Mouse (Mus musculus): ENCODE measurements around the gene Trim65.

Trim65 gene

DNA sequence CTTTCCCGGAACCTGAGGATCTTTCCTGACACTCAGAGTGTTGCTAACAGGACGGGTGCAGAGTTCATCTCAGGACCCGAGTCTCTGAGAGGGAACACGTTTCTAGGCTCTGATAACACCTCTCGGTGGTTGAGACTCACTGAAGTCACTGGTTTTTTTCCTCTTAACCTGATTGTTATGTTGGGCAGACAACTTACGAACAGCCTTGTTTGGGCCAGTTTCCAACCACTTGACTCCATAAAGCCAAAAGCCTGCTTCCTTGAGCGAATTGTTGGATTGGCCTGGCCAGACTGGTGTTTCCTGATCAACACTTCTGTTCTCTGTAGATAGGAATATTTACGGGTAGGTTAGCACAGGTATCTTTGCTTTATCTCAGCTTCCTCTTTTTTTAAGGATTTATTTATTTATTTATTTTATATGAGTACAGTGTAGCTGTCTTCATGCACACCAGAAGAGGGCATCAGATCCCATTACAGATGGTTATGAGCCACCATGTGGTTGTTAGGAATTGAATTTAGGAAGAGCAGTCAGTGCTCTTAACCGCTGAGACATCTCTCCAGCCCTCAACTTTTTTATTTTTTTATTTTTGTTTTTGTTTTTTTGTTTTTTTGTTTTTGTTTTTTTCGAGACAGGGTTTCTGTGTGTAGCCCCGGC lies 42.1 kb downstream of the Trim65 start:
- DNase-seq (ENCODE audit: low spot score in 2 of 2), result no peak

DNA sequence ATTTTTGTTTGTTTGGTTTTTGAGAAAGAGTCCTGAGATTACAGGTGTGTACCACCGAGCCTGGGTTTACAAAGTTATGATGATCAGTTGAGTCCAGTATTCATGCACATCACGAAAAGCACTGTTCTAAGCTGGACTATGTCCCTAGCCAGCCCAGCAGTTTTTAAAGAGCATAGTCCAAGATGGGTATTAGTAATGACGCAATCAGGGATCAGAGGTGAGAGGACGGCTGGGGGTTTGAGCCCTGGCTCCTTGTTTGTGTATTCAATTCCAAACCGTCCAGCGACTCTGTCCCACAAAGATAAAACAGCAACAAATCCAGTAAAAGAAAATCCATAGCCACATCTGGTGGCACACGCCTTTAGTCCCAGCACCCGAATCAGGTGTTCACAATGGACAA lies 42.7 kb downstream of the Trim65 start:
- no peak for DNase-seq (ENCODE audit: low spot score in 2 of 2)

DNA sequence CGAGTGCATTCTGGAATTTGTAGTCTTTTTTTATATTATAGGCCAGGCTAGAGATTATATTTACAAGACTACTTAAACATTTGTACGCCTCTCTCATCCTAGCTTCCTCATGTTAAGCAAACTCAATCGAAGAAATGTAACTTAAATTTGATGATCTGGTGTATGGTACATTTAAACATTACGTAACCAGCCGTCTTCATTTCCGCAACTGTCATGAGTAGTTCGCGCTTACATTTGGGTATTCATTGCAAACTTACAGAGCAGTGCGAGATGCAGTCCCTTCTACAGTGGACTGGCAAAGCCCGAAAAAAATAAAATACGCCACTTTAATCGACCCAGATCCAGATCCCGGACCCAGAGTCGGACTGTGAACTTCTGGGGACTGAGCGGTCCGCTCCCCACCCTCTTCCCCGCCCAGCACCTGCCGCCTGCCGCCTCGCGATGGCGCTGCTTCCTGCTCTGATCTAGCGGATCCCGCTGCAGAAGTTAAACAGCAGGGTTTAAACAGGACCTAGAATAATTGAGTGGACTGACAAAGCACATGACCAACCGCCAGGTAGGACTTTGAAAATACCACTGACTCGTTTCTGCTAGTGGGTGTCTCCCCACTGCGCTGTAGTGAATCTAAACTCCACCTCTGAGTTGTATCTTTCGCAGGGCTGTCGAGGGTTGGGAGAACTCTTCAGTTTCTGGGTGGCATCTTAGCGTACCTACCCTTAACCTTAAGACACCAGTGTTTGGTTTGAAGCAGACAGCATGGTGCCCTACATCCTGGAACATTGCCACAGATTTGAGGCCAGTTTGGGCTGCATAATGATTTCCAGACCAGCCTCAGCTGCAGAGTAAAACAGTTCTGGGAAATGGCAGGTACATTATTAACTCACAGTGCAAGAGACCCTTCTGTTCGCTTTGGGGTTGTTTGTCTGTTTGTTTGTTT lies 43.5 kb downstream of the Trim65 start:
- DNase-seq (ENCODE audit: low spot score in 2 of 2), result peak; percentile 91 to 96

DNA sequence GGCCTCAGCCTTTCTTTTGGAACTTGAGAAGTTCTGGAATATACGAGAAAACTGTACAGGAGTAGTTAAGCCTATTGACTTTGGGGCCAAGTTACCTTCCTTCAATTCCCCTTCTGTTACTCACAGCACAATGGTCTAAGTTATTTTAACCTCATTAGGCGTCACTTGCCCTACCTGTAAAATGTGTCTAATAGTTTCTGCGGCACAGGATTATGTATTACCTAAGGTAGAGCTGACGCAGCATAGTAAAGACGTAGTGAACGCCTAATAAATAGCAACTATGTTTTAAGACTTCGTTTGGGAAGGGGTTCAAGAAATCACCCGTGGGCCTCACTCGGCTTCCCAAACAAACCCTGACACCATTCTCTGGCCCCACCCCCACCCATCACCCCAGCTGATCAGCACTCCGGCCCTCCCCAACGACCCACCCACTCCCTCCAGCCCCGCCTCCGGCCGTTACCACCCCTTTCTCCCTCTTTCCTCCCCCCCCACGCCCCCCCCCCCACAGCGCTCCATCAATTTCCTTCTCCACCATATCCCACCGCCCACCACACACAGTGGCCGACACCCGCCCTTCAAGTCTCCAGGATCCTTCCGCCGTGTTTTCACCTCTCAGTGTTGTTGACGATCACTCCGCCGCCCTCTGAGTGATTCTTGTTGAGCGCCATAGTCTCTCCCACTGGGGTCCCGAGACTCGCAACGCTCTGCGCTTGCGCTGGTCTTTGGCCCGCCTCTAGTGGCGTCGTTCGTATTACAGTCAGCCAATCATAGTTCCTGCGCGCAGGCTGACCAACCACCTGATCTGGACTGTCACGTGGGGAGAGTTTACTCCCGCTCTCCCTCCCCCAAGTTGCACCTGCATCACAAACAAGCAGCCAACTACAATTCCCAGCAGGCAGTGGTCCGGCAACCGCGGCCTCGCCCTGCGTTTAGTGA lies 44.4 kb downstream of the Trim65 start, which contains the start of gene Wbp2:
Gene Wbp2, minus strand, starts transcription at position 738 of the 936 bp plus-strand sequence.
- DNase-seq (ENCODE audit: low spot score in 2 of 2), result peak; percentile 94 to 96

DNA sequence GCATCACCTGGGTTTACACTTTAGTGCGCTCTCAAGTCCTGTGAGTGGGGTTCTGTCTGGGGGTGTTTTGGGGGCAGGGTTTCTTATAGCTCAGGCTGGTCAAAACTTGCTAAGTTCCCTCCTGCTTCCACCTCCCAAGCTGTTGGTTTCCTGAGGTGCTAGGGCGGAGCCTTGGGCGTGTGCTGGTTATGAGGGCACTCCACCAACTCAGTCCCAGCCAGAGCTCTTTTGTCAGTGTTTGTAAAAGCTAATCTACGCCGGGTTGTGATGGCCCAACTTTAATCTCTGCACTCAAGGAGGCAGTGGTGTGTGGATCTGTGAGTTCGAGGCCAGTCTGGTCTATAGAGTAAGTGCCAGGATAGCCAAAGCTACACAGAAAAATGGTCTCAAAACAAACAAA lies 46.8 kb downstream of the Trim65 start:
- no peak for DNase-seq (ENCODE audit: low spot score in 2 of 2)

DNA sequence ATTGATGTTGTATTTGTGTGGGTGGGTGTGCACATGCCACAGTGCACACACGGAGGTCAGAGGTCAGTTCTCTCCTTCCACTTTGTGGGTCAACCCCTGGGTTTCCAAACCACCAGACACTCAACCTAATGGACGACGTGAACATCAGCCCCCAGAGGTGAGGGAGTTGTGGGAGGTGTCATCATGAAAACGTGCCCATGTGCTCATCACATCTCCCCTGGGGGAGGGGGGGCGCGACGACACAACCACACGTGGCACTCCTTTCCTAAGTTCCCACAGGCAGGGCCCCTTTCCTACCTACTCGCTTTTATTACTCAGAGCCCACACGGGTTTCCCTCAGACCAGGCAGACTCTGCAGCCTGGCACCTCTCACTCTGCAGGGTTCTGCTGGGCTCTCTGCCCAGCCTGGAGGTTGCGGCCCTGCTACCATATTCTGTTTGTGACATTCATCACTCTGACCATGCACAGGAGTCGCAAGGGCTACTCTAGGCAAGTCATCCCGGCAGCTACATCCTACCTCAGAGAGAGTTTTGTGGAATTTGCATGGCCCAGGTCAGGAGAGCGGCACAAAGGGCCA lies 47.7 kb downstream of the Trim65 start:
- DNase-seq (ENCODE audit: low spot score in 2 of 2), result no peak

DNA sequence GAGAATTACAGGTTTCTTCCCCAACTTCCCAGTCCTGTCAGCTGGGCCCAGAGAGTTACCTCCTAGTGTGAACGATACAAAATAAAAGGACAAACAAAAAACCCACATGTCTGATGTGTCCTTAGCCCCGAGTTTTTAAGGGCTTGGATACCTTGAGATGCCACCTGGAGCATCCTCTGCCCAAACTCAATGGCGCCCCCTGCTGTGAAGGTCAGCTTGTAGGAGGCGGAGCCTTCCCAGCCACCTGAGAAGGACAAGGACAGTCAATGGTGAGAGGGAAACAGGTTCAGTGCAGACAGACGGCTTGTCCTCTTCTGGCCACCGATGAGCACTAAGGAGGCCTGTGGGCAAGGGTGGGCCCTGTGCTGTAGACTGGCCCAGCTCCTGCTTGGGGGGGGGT lies 49.8 kb downstream of the Trim65 start:
- DNase-seq (ENCODE audit: low spot score in 2 of 2), result peak; percentile 80 to 94

DNA sequence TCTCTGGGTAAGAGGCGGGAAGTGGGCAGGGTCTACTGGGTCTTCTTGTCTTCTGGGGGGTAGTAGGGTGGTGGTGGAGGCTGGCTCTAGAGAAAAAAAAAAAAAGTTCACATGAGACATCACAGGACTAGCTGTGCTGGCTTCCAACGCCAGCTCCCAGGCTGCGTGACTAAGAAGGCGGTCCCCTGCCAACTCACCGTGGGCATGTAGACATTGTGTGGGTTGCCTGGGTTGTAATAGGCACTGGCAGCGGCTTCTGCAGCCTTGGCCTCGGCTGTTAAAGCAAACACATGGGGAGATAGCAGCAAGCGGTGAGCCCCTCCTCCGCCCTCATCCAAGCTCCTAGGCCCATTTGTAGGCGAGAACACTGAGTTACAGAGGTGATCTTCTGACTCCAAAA lies 51.4 kb downstream of the Trim65 start:
- no peak for DNase-seq (ENCODE audit: low spot score in 2 of 2)

DNA sequence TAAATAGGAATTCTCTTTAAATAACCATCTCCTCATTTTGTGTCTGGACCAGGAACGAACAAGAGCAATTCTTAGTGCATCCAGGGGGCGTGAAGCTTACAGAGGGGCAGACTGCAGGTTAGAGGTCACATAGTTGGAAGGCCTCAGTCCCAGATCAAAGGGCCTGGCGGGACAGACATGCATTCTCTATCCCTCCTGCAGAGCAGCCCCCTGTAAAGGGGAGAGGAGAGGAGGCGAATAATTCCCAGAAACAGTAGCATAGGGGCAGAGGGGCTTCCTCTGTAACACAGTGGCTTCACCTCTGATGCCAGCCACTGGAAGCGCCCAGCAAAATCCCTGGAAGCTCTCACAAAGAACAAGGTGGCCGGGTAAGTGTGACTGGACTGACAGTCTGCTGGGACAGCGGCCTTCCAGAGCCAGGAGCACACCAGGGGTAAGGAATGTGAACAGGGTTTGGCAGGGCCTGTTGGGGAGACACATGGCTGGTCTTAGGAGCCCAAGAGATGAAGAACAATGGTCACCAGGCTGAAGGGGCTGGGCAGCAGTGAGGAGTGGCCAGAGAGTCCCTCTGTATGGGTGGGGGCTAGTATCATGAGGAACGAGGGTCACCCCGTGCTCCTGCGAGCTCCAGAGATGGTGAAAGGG lies 52.1 kb downstream of the Trim65 start:
- no peak for DNase-seq (ENCODE audit: low spot score in 2 of 2)

DNA sequence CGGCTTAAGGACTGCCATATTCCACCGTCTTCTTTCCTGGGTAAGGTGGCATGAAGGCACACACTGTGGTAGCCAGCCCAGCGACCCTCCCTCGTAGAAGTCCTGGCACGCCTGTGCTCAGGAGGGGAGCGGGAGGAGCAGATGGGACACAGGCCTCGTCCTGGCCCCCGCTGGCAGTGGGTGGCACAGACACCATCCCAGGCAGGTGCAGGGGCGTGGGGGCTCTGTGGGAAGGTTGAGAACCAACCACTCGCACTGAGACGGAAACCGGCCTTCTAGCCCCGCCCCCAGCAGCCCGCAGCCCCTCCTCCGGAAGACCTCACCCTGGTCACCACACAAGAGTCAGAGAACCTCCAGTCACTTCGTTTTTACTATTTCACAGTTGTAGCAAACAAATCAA lies 52.7 kb downstream of the Trim65 start:
- DNase-seq (ENCODE audit: low spot score in 2 of 2), result peak; percentile 82 to 90

DNA sequence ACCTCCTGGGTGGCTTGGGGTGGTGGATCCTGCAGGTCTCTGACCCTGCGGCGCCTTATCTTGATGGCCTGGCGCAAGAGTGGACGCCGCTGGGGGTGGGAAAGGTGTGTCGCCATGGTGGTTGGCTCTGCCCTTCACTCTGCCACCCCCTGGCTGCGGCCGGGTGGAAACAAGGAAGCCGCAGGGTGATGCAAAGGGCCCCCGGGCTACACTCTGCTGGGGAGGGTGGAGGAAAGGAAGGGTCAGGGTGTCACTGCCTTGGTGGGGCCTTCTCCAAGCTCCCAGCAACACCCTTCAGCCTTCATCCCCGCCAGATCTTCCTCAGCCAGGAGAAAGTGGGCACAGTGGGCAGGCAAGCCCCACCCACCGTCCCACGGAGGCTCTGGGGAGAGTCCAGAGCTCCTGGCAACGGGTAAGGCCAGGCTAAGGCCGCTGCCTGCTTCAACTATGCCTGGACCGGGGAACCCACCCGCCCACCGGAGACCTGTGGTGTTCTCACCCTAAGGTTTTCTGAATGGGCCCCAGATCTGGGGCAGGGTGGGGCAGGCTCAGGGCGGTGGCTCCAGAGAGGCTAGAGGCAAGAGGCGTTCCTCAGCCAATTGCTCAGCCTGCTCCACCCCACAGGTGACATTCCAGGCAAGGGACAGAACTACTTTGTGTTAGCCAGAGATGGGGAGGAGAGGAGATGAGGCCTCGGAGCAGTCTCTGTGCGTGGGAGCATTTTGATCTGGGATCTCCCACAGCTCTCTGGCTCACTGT lies 53.3 kb downstream of the Trim65 start, which contains the start of gene Unc13d:
Gene Unc13d, minus strand, starts transcription at position 516 of the 759 bp plus-strand sequence.
- peak; percentile 77 to 88 for DNase-seq (ENCODE audit: low spot score in 2 of 2)

DNA sequence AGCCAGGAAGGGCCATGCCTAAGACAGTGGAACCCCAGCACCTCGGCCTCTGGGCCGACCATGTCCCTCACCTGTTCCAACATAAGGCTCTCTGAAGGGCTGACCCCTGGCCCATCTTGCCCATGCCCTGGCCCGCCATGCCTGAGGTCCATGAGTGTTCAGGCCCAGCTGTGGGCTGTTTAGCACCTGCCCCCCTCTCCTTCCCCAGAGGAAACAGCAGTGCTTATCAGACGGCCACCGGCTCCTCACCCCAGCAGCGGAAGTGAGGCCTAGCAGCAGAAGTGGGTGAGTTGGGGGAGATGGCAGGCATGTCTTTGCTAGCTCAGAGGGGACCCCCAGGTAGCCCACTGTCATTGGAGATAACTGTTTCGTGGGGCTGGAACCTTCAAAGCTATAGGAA lies 54.1 kb downstream of the Trim65 start:
- peak; percentile 63 to 83 for DNase-seq (ENCODE audit: low spot score in 2 of 2)

DNA sequence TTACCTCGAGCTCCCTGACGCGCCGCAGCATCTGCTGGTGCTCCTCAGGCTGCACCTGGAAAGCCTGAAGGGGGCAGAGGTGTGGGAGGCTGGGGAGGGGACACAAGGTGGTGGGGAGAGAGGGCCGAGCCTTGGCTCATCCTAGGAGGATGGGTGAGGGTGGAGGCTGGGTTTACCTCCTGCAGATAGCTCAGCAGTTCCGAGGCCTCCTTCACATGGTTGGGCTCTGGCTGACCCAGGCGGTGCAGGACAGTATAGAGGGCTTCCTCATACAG lies 54.7 kb downstream of the Trim65 start:
- DNase-seq (ENCODE audit: low spot score in 2 of 2), result no peak

DNA sequence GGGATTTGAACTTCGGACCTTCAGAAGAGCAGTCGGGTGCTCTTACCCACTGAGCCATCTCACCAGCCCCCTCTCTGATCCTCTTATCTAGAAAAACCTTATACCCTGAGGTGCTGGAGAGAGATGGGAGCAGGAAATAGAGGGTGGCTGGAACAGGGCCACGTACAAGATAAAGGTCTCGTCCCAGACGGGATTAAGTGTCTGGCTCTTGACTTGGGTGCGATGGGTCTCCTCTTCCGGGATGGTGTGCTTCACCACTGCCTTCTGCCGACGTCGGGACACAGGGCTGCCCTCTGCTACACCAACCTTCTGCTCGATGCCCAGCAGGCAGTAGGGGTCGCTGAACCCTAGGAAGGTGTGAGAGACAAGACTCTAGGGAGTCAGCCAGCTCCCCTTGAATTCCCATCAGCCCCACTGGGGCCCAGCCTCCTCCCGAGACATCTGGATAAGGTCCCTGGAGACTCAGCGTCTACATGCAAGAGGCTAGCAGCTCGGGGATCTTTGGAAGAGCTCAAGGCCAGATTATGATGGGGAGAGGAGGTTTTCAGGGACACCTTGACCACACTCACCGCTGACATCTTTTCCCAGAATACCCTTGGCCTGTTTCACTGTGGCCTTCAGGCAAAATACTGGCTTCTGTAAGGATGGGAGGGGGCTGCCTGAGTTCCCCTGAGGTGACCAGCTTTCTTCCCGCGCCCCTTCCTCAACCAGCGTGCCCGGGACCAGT lies 55.2 kb downstream of the Trim65 start:
- peak in 1 of 2 experiments; percentile 38 for DNase-seq (ENCODE audit: low spot score in 2 of 2)

DNA sequence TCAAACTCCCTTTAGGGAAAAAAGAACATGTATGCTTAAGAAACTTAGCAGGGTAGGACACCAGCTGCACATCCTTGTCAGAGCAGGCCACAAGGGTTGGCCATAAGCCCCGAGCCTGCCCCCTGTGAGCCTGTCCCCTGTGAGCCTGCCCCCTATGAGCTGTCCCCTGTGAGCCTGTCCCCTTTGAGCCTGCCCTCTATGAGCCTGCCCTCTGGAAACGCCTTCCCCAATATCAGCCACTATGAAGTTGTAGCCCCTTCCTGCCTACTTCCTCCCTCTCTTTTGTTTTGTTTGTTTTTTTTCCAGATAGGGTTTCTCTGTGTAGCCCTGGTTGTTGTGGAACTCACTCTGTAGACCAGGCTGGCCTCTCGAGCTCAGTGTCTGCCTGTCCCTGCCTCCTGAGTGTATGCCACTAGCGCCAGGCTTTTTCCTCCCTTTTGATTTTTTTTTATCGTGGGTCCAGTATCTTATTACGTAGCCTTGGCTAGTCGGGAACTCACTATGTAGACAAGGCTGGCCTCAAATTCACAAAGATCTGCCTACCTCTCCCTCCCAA lies 56.4 kb downstream of the Trim65 start:
- no peak for DNase-seq (ENCODE audit: low spot score in 2 of 2)

DNA sequence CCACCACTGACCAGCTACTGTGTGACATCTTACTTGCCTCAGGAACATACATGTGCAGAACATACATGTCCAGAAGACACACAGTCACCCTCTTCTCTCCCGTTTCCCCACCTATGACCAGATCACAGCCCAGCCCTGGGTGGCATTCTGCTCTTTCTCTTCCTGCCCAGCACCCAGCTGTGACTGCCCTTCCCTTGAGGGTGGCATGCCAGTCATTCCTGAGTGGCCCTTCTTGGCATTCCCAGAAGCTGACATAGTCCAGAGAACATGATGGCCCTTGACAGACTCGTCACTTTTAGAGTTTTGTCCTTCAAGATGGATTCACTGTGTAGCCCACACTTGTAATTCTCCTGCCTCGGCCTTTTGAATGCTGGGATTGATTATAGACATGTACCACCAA lies 58.3 kb downstream of the Trim65 start:
- no peak for DNase-seq (ENCODE audit: low spot score in 2 of 2)
